Mouse (Mus musculus): ENCODE measurements at regions not wholly inside any gene's neighbourhood (a gene's known extent, or its start where the extent isn't known, plus 50 kb on each side); places are given as distances from the start of the nearest gene placed in this dataset.

DNA sequence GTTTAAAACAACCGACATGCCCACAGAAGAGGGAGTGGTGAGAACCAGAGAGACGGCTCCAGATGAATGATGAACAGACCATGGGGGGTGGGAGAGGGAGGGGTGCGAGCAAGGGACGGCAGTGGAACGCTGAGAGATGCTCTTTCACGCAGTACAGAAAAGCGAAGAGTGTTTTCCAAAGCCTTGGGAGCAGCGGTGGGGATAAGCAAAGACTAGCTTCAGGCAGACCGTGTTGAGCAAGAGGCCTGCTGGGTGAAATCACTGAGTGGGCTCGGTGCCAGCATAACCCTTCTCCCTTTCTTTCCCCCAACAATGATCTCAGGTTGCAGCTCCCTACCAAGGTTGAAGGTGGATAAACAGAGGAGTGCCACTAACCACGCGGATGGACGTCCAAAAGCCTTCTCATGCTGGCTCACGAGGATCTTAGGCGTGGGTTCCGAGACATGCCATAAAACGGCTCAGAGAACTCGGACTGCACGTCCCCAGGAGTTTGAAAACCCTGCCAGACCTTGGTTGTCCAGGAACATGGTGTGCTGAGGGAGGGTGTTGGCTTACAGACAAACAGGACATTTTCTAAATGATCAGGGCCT is 153.1 kb downstream of the Syk start:
- no peak overlapping the region for H3K27ac ChIP-seq (ENCODE audit: insufficient read depth, low read length)
- H3K4me1 ChIP-seq (ENCODE audit: control insufficient read depth, insufficient read depth, low read length) = no peaks in the 10 kb centered on the region
- no peak overlapping the region for H3K4me3 ChIP-seq (ENCODE audit: insufficient read depth, low read length)
- TF ChIP-seq CTCF (IDR thresholded peaks at IDR 0.05; ENCODE audit: extremely low read depth, insufficient read depth, low read length) = no peak
- no peak for TF ChIP-seq POLR2A (IDR thresholded peaks at IDR 0.05; ENCODE audit: extremely low read depth, insufficient read depth, low read length)

GRCm38 (mm10) chr13:52738095-52738660 is 155.2 kb downstream of the Syk start:
- no peak overlapping the region for H3K4me3 ChIP-seq (ENCODE audit: insufficient read depth, low read length)
- H3K4me1 ChIP-seq (ENCODE audit: control insufficient read depth, insufficient read depth, low read length) = no peaks in the 10 kb centered on the region
- TF ChIP-seq POLR2A (IDR thresholded peaks at IDR 0.05; ENCODE audit: extremely low read depth, insufficient read depth, low read length) = no peak
- no peak overlapping the region for H3K27ac ChIP-seq (ENCODE audit: insufficient read depth, low read length)

DNA sequence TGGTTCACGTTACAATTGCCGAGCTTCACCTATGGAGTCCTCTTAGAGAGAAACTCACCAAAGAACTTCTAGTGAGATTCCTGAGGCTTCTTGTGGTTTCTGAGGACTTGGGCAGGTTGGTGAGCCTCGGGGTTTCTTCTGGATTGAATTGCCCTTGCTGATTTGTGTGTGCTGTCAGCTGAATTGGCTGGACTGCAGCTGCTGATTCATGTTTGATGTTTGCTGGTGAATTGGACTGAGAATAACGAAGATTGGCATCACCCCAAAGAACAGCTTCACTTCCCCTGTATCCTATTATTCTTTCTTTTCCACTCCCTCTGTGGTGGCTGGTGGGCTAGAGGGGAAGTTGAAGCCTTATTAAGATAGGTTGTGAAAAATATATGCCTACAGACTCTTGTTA is 158.4 kb downstream of the Syk start:
- TF ChIP-seq CTCF (IDR thresholded peaks at IDR 0.05; ENCODE audit: extremely low read depth, insufficient read depth, low read length) (no peak), POLR2A (IDR thresholded peaks at IDR 0.05; ENCODE audit: extremely low read depth, insufficient read depth, low read length) (no peak)
- H3K4me1 ChIP-seq (ENCODE audit: control insufficient read depth, insufficient read depth, low read length) = no peaks in the 10 kb centered on the region
- H3K27ac ChIP-seq (ENCODE audit: insufficient read depth, low read length) = no peak overlapping the region
- no peak overlapping the region for H3K4me3 ChIP-seq (ENCODE audit: insufficient read depth, low read length)

DNA sequence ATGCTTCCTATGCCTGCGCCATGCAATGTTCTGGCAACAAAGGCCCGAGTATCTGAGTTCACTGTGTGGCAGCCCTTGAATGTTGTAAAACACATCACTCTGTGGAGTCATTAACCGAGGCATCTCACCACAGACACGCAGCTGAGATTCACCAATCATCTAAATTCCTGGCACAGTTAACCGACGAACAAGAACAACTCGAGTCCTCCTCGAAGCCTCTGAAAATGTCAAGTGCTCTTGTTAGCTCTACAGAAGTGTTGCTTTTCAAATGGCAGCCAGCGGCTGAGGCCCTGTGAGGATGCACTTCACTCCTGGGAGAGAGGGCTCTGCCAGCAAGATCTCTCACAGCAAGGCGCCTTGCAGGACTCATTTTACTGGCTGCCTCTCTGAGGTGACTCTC is 173.0 kb downstream of the Syk start:
- TF ChIP-seq CTCF (IDR thresholded peaks at IDR 0.05; ENCODE audit: extremely low read depth, insufficient read depth, low read length) (no peak), POLR2A (IDR thresholded peaks at IDR 0.05; ENCODE audit: extremely low read depth, insufficient read depth, low read length) (no peak)
- Histone ChIP-seq H3K27ac (ENCODE audit: insufficient read depth, low read length) (no peak overlapping the region), H3K4me3 (ENCODE audit: insufficient read depth, low read length) (no peak overlapping the region), H3K4me1 (ENCODE audit: control insufficient read depth, insufficient read depth, low read length) (no peaks in the 10 kb centered on the region)

GRCm38 (mm10) chr13:52765508-52766181 is 163.8 kb downstream of the Auh start:
- no peak overlapping the region for H3K27ac ChIP-seq (ENCODE audit: insufficient read depth, low read length)
- H3K4me3 ChIP-seq (ENCODE audit: insufficient read depth, low read length) = no peak overlapping the region
- no peak for TF ChIP-seq POLR2A (IDR thresholded peaks at IDR 0.05; ENCODE audit: extremely low read depth, insufficient read depth, low read length)
- no peak for TF ChIP-seq CTCF (IDR thresholded peaks at IDR 0.05; ENCODE audit: extremely low read depth, insufficient read depth, low read length)
- H3K4me1 ChIP-seq (ENCODE audit: control insufficient read depth, insufficient read depth, low read length) = peaks cover 8% of the 10 kb centered on the region

GRCm38 (mm10) chr13:52766236-52766635 is 163.2 kb downstream of the Auh start:
- H3K27ac ChIP-seq (ENCODE audit: insufficient read depth, low read length) = no peak overlapping the region

GRCm38 (mm10) chr13:52769956-52770355 is 159.5 kb downstream of the Auh start:
- Histone ChIP-seq H3K4me3 (ENCODE audit: insufficient read depth, low read length) (no peak overlapping the region), H3K4me1 (ENCODE audit: control insufficient read depth, insufficient read depth, low read length) (peaks cover 8% of the 10 kb centered on the region), H3K27ac (ENCODE audit: insufficient read depth, low read length) (no peak overlapping the region)
- TF ChIP-seq CTCF (IDR thresholded peaks at IDR 0.05; ENCODE audit: extremely low read depth, insufficient read depth, low read length) = no peak
- TF ChIP-seq POLR2A (IDR thresholded peaks at IDR 0.05; ENCODE audit: extremely low read depth, insufficient read depth, low read length) = no peak

More at GRCm38 (mm10) chr13:52766236-52766635, 163.2 kb downstream of the Auh start:
- no peak for TF ChIP-seq CTCF (IDR thresholded peaks at IDR 0.05; ENCODE audit: extremely low read depth, insufficient read depth, low read length)
- no peak for TF ChIP-seq POLR2A (IDR thresholded peaks at IDR 0.05; ENCODE audit: extremely low read depth, insufficient read depth, low read length)
- H3K4me1 ChIP-seq (ENCODE audit: control insufficient read depth, insufficient read depth, low read length) = peaks cover 8% of the 10 kb centered on the region
- no peak overlapping the region for H3K4me3 ChIP-seq (ENCODE audit: insufficient read depth, low read length)

GRCm38 (mm10) chr13:52771518-52771917 is 158.0 kb downstream of the Auh start:
- no peak overlapping the region for H3K27ac ChIP-seq (ENCODE audit: insufficient read depth, low read length)
- no peak for TF ChIP-seq POLR2A (IDR thresholded peaks at IDR 0.05; ENCODE audit: extremely low read depth, insufficient read depth, low read length)
- no peak for TF ChIP-seq CTCF (IDR thresholded peaks at IDR 0.05; ENCODE audit: extremely low read depth, insufficient read depth, low read length)
- H3K4me3 ChIP-seq (ENCODE audit: insufficient read depth, low read length) = no peak overlapping the region
- H3K4me1 ChIP-seq (ENCODE audit: control insufficient read depth, insufficient read depth, low read length) = no peaks in the 10 kb centered on the region

DNA sequence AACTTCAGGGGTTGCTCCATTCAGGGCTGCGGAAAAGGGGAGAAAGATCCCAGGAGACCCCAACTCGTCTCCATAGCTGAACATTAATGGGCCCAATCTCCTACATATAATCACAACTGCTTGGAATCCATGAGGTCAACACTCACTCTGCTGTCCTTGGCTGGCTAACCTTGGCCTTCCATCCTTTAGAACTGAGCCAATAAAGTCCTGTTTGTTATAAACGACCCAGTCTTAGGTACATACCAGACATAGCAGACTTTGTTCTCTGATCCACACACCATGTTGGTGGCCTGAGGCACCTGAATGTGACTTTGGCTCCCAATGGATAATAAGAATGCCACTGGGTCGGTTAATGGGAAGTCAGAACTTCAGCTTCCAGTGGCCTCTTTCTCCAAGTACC is 157.4 kb downstream of the Auh start:
- no peak overlapping the region for H3K4me3 ChIP-seq (ENCODE audit: insufficient read depth, low read length)
- no peak overlapping the region for H3K27ac ChIP-seq (ENCODE audit: insufficient read depth, low read length)
- TF ChIP-seq POLR2A (IDR thresholded peaks at IDR 0.05; ENCODE audit: extremely low read depth, insufficient read depth, low read length) = no peak
- no peak for TF ChIP-seq CTCF (IDR thresholded peaks at IDR 0.05; ENCODE audit: extremely low read depth, insufficient read depth, low read length)
- H3K4me1 ChIP-seq (ENCODE audit: control insufficient read depth, insufficient read depth, low read length) = no peaks in the 10 kb centered on the region
